Mouse (Mus musculus): ENCODE results near the gene Gm20671.
"Not testable (repeated sequence)": the region's sequence is repeated elsewhere in the genome, so short reads cannot be mapped to it uniquely, and the experiment has no call there.

Gene Gm20671

DNA sequence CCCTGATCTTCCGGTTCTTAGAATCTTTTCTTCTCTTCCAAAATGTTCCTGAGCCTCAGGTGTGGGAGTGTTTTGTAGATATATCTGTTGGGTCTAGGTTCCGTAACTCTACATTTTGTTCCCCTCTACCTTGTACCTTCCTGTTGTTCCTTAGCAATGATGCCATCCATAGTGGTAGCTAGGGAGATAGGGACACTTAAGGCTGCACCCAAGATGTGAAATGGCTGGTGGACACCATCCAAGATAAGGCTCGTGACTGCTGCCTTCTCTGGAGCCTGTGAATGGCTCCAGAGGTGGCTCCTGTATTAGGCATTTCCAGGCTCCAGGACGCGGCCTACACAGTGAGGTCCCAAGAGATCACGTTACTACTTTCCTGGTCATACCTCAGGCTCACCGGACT, 98.6 kb downstream of the Gm20671 start:
- DNase-seq: no peak

DNA sequence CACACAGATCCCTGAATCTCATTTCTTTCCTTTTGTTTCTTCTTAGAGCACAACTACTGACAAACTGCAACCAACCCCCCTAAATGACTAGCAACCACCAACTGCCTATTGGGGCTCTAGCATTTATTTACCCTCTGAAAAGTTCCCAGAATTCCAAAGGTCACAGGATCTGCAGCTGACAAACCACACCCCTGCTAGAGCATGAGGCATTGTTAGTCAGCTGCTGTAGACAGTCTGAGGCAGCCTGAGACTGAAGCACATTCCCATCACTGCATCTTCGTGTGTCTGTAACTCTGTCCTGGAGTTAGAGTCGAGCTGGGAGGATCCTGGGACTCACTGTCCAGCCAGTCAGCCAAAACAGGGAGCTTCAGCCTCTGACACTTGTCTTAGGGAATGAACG, 101.5 kb downstream of the Gm20671 start:
- DNase-seq: not testable (repeated sequence)

DNA sequence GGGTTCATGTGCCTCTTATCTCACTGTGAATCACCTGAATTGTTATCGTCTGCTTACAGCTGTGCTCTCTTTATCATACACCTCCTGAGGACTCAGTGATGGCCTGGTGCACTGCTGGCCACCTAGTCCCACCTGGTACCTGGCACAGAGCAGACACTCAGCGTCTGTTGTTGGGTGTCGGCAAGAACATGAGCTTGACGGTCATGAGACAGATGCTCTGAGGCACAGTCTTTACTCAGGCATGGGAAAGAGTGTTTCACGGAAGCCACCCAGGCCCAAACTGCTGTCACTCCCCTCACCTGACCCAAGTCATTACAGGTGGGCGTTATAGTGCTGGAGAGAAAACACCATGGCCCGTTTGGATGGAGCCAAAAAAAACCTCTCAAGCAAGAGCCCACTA, 102.9 kb downstream of the Gm20671 start:
- DNase-seq: no peak

DNA sequence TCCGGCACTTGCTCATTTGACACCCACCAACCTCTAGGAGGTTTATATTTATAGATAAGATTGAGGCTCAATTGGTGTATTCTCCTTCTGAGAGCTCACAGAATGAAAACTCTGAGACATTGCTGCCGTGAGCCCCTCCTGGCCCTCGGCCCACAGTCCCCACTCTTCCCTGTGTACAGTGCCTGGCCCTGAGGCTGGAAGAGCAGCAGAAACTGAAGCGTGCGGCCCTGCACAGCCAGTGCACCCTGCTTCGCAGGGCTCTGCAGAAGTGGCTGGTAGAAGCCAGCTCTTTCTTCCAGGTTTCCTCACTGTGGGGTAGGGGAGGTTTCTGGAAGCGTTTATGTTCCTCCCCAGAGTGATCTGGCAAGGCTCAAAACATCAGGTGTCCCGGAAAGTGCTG, 104.2 kb downstream of the Gm20671 start:
- not testable (repeated sequence) for DNase-seq

DNA sequence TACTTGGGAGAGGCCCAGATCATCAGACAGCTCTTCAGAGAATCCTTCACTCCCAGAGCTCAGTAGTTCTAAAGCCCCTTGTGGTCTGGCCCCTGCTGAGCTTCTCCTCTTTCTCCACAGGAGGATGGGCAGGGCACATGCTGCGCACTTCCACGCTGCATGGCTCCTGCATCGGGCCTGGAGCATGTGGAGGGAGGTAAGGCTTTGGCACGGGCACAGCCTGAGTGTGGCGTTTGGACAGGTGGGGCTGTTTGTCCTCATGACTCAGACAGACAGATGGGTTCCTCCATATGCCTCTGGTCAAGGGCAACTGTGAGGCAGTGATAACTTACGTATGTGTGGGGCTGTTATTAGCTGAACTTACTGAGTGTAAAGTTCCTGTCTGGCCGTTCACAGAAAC, 104.6 kb downstream of the Gm20671 start:
- no peak for DNase-seq

DNA sequence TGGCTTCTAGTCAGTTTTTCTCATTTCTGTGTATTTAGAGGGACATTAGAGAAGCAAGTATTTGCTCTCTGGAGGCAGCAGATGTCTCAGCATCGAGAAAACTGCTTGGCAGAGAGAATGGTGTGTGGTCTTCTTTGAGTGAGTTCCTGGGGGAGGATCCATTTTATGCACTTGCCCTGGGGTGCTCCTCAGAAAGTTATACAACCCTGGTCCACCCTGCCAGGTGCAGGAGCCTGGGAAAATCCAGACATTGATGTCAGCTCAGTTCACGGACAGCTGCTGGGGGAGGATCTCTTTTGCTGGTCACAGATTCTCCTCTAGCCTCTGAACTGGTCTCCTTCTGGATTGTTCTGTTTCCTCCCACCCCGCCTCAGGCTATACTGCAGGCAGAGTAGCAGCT, 105.6 kb downstream of the Gm20671 start:
- no peak for DNase-seq

DNA sequence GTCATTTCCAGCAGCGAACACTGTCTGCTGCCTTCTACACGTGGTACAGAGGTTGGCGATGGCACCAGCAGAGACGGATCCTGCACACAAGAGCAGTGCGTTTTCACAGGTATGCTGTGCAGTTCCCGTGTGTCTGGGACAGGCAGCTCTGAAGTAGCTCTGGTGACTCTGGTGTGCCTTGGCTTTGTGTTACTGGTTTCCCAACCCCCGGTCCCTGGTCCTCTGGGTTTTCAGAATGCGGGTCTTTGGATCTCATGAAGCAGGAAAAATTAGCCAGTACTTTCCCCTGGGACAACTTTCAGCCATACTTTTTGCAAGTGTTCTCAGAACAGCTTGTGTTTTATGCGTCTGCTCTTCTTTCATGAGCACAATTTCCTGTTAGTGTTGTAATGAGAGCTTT, 106.5 kb downstream of the Gm20671 start:
- DNase-seq: no peak

DNA sequence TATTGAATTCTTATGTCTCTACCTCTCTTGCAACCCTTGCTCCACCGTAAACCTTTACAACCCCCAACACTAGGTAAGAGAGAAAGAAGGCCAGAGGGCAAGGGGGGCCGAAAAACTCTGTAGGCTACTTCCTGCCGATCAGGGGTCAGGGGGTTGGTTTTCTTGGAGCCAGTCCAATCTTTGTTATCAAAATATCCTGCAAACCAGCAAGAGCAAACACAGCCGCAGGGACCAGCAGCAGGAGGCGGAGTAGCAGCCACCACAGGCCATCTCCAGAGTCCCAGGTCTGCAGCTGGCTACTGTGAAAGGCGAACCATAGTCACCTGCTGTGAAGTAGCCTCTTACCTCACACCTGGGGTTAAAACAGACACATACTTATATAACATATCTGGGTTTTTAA, 108.0 kb downstream of the Gm20671 start:
- DNase-seq: no peak

DNA sequence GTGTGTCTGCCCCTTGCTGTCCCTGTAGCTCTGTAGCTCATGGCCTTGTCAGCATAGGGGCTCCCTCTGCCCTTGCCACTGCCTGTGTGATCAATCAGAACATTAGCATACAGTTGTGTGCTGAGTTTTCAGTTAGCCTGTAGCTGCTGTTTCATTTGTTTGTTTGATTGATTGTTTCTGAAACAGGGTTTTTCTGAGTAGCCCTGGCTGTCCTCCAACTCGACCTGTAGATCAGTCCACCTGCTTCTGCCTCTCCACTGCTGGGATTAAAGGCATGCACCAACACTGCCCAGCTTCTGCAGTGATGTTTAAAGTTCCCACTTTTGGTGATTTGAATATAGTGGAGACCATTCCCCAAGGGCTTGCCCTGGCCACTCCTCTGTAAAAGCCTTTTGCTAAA, 109.2 kb downstream of the Gm20671 start:
- no peak for DNase-seq

DNA sequence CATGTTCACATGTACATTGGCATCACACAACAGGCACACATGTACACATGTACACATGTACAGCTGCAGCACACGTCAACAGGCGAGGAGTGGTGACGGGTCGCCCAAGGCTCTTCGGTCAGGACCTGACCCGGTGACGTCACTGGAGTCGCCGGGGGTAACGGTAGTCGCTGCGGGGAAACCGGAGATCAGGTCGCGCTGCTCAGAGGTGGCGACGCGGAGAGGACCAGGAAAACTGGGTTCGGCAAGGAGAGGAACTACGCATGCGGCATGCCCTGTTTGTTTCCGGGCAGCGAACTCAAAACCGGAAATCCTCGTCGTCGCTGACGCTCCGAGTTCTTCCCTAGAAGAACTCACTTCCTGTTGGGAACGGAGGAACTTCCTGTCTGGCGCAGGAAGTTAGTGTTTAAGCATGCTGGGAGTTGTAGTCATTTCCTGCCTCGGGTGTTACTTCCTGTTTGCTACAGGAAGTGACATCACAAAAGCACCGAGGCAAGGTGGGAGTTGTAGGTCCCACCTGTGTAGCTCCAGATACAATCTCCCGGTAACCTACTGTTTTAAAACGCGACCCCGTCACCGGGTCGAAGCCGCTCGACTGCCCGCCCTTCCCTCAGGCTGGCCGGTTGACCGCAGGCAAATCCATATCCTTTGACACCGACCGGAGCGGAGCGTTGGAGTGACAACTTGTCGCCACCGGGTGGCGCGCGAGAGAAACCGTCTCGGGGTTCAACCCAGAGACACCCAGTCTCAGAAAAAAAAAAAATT, 113.0 kb downstream of the Gm20671 start:
- peak; percentile 75 to 84 for DNase-seq

DNA sequence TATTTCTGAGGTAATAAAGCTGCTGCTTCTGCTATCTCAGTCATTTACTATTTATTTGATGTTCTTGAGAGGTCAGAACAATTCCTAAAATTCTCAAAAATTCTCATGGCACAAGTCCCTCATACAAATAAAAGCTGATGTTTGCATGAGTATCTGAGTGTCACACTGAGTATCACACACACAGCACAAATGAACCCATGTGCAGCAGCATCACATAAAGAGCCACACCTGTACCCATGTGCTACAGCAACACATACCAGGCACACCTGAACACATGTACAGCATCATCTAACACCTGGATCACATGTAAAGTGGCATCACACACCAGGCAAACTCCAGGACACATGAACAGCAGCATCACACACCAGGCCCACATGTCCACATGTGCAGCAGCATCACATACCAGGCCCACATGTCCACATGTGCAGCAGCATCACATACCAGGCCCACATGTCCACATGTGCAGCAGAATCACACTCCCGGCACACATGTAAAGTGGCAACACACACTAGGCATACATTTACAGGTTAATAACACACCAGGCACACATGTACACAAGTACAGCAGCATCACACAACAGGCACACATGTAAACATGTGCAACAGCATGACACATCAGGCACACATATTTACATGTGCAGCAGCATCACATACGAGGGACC, 113.7 kb downstream of the Gm20671 start:
- peak in 1 of 2 experiments; percentile 7 for DNase-seq

DNA sequence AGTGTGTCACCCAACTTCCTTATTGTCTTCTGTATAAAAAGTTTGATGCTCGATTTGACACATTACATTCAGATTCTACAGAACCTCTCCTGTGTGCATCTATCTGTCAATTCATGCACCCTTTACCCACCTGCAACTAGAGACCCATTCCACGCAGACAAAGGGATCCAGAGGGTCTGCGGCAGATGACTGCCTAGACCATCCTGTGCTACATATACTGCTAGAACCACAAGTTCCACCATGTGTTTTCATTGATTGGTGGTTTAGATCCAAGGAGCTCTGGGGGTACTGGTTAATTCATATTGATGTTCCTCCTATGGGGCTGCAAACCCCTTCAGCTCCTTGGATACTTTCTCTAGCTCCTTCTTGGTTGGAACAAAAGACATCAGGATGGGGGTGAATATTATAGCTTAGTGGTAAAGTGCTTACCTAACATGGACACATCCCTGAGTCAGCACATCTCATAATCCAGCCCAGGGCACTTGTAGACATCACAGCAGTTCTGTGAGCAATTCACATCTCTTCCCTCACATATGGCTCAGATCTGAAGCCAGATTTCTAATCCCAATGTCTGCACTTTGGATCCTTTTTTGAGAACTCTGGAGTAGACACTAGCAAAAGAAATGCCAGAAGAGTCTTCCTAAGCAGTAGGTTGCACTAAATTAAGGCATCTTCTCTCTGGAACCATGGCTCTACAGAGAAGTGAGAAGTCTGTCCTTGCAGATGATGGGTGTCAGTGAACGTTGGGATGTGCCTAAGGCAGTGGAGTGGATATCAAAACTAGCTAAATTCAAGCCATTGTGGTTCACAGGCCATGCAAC, 114.5 kb downstream of the Gm20671 start:
- no peak for DNase-seq

DNA sequence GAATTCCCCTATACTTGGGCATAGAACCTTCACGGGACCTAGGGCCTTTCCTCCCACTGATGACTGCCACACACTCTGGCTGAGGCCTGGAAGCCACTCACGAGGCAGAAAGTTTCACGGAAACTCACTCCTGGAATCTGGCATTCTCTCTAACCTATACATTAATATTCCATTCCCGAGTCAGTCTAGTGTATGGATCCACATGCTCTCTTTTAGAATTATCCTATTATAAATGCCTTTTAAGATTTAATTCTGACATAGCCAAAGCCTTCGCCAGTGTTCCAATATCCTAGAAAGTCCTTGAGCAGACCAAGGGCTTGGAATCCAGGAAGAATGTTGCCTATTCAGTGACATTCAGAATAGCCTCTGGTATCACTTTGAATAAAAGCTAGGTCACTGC, 115.4 kb downstream of the Gm20671 start:
- no peak for DNase-seq

DNA sequence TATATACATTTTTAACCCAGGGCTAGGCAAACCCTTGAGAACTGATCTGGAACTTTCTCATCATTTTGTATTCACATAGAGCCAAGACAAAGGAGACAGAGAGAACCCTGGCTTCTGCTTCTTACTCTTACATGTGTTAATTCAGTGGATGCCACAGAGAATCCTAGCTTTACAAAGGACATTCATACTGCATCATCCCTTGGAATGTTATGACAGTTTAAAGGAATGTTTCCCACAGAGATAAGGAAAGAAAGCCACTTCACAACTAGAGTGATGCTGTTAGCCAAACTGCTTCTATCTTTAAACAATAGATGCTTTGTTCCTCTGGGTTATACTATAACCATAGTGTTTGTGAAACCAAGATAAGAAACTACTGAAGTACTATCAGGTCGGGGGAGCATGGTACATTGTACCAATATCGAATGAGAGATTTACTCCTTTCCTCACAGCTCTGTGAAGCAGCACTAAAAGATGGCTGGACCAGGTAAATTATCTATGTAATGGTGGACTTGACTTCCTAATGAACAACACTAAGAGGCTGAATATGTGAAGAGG, 120.6 kb downstream of the Gm20671 start:
- DNase-seq: no peak

DNA sequence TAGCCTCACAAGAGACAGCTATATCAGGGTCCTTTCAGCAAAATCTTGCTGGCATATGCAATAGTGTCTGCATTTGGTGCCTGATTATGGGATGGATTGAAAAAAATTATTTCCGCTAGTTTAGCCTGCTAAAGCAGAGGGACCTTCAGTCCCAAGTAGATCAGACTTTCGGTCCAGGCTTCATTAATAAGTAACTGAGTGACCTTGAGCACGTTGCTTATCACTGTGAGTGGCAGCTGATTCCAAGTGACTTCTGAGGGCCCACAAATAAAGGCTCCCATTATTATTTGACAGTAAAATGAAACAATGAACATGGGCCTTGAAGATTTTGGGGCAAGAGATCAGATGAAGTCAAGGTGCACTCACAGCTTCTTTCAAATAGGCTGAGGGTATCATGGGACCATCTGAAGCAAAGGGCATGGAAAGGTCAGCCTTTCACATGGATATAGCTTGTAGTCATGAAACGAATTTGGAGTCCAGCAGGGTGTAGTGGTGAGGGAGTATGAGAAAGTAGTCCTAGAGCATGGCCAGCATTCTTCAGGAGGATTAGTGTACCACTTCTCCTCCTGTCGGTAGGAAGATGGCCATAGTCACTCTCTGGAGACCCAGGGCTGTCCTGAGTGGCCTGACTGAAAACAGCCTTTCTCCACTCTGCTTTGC, 129.6 kb downstream of the Gm20671 start:
- no peak for DNase-seq

DNA sequence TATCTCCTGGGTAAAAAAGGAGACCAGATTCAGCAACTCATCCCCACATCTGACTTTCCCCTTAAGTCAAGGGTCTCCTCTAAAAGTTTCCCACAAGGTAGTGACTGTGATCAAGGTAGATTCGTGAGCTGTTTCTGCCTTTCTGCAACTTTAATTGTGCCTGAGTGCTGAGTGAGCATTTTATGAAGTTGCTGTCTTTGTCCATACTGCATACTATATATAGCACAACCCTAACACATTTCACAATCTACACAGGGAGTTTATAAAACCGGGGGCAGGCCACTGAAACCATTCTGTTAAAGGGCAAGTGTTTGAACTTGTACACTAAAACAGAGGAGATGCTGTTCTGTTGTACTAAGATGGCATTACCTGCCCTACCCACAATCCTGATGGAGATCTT, 133.5 kb downstream of the Gm20671 start:
- no peak for DNase-seq

Data from spleen, adult 18-20 months (tissue).